28 mouse cellular contexts compared by ENCODE assay signal in genomic region chr7:26962371-26962770, GRCm38 (mm10). TPM values are rescaled to one million over a fixed set of nuclear protein-coding genes. Genes with fewer than 3 reads are reported as not detected.
"Had no signal": no experiment of that assay in that cellular context is flagged by ENCODE, and none has a peak within 500 bp of the region (broad histone marks: within the 10 kb centered on the region; RNA-seq: fewer than 3 reads in every experiment).

No protein-coding gene starts in this region.

RNA-seq across cellular contexts. Expression of gene Cyp2a22, which starts 23.2 kb away (rescaled TPM):
- total RNA-seq: common myeloid progenitor, adult 5-6 weeks; forebrain, postnatal 0 days; gastrocnemius, adult 18-20 months; gastrocnemius, adult 2 months; gastrocnemius, adult 8-10 months; gastrocnemius, postnatal 10 days; gastrocnemius, postnatal 14 days; gastrocnemius, postnatal 25 days; gastrocnemius, postnatal 36 days; granulocyte monocyte progenitor cell, adult 5-6 weeks; heart, adult 18-20 months; heart, adult 2 months had no signal
- polyA plus RNA-seq: cortical plate, adult 2 months; embryonic facial prominence, embryonic 10.5 days; embryonic facial prominence, embryonic 11.5 days; embryonic facial prominence, embryonic 12.5 days; embryonic facial prominence, embryonic 13.5 days; embryonic facial prominence, embryonic 14.5 days; embryonic facial prominence, embryonic 15.5 days; forebrain, embryonic 10.5 days; forebrain, embryonic 11.5 days; forebrain, embryonic 12.5 days; forebrain, embryonic 13.5 days; forebrain, embryonic 14.5 days; forebrain, embryonic 15.5 days; forebrain, embryonic 16.5 days; forebrain, postnatal 0 days; frontal cortex, adult 2 months; gonadal fat pad, adult 2 months; heart, adult 2 months had no signal
